Mouse (Mus musculus): ENCODE data around the gene Map2k4. TPM values are rescaled to one million over a fixed set of nuclear protein-coding genes. Genes with fewer than 3 reads are reported as not detected.

Map2k4 gene
- polyA plus RNA-seq, 1 experiment: not detected

DNA sequence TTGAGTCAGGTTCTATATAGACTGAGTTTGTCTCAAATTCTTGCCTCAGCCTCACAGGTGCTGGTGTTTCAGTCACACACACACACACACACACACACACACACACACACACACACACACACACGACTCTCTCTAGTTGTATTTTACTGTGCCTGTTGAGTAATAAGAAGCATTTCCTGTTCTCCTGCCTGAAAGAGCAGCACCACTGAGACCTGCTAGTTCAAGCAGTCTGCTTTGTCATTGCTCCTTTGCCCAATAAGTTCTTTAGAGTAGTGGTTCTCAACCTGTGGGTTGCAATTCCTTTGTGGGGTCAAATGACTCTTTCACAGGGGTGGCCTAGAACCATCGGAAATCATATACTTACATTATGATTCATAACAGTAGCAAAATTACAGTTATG lies 47.7 kb downstream of the Map2k4 start:
- Histone ChIP-seq H3K4me3 (ENCODE audit: insufficient read depth, low read depth, low read length) (no peak overlapping the region), H3K4me1 (ENCODE audit: control insufficient read depth, insufficient read depth, low read length) (peaks cover 3% of the 10 kb centered on the region; the same call in 1 of the 2 replicates)
- TF ChIP-seq CTCF (IDR thresholded peaks at IDR 0.05; ENCODE audit: insufficient read depth, low read depth, low read length) (no peak), POLR2A (IDR thresholded peaks at IDR 0.05; ENCODE audit: insufficient read depth, low read depth, low read length) (no peak)

DNA sequence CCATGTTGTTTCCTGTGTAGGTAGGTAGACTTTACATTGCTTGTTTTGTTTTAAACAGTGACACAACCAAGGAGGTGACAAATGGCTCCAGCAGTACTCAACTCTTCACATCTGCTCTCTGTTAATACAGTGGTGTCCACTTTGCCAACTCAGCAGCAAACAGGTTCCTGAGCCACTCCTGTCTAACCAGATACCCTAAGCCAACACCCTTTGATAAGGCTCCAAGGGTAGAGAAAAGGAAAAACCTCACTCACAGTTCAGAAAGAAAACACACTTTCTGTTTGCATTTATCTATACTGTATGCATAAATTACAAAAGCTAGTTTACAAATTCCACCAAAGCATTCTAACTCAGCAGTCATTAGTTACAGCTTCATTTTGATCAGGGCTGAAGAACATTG lies 48.2 kb downstream of the Map2k4 start:
- Histone ChIP-seq H3K27ac (ENCODE audit: insufficient read depth, low read depth, low read length) (no peak overlapping the region), H3K4me1 (ENCODE audit: control insufficient read depth, insufficient read depth, low read length) (peaks cover 3% of the 10 kb centered on the region; the same call in 1 of the 2 replicates), H3K4me3 (ENCODE audit: insufficient read depth, low read depth, low read length) (no peak overlapping the region)
- no peak for TF ChIP-seq POLR2A (IDR thresholded peaks at IDR 0.05; ENCODE audit: insufficient read depth, low read depth, low read length)
- no peak for TF ChIP-seq CTCF (IDR thresholded peaks at IDR 0.05; ENCODE audit: insufficient read depth, low read depth, low read length)

More for the DNA sequence above, 47.7 kb downstream of the Map2k4 start:
- WGBS: 80% methylated on average over 2 of the region's 2 CpGs
- no peak overlapping the region for H3K27ac ChIP-seq (ENCODE audit: insufficient read depth, low read depth, low read length)

DNA sequence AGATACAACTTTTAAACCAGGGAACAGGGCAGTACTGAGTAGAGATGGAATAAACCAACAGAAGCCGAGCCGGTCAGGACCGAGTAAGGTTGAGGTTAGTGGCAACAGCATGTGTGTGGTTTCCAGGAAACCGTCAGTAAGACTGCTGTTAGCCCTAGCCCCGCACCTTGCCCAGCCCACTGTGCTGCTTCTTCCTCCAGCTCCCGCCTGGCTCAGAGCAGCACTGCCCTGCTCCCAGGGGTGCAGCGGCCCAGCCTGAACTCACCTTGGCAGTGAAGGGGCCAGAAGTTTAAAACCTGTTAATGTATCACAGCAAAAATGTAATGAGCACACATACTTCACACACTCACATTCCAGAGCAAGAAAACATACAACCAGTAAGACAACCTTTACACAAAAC lies 53.4 kb downstream of the Map2k4 start:
- WGBS: 88% methylated on average over 7 of the region's 7 CpGs
- Histone ChIP-seq H3K4me3 (ENCODE audit: insufficient read depth, low read depth, low read length) (no peak overlapping the region), H3K27ac (ENCODE audit: insufficient read depth, low read depth, low read length) (no peak overlapping the region), H3K4me1 (ENCODE audit: control insufficient read depth, insufficient read depth, low read length) (peaks cover 7% of the 10 kb centered on the region)
- TF ChIP-seq POLR2A (IDR thresholded peaks at IDR 0.05; ENCODE audit: insufficient read depth, low read depth, low read length) (no peak), CTCF (IDR thresholded peaks at IDR 0.05; ENCODE audit: insufficient read depth, low read depth, low read length) (no peak)

DNA sequence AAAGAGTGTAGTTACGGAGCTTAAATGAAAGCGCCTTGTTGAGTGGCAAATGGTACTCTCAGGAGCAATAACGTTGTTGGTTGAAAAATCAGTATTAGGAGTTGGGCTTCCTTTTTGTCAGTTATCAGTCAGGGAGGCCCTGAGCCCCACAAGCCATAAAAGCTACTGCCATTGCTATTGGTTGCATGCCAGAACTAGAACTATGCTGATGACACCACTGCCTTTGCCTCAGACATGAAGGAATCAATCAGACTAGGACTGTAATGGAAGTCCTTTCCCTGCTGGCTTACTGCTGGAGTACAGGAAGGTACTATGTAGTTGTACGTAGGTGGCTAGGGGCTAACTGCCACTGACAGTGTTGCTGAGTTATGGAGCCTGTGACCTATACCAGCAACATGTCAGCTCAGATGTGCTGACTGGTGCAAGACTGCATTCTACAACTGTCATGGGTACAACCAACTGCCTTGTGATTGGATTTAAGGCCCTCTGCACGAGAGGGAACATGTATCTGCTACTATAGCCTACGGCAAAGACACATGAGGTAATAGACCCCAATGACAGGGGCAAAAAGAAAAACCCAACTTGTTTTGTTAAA lies 58.4 kb downstream of the Map2k4 start:
- Histone ChIP-seq H3K27ac (ENCODE audit: insufficient read depth, low read depth, low read length) (no peak overlapping the region), H3K4me3 (ENCODE audit: insufficient read depth, low read depth, low read length) (no peak overlapping the region), H3K4me1 (ENCODE audit: control insufficient read depth, insufficient read depth, low read length) (peaks cover 6% of the 10 kb centered on the region)
- TF ChIP-seq POLR2A (IDR thresholded peaks at IDR 0.05; ENCODE audit: insufficient read depth, low read depth, low read length) (no peak), CTCF (IDR thresholded peaks at IDR 0.05; ENCODE audit: insufficient read depth, low read depth, low read length) (no peak)
- WGBS: 97% methylated on average over 6 of the region's 6 CpGs

DNA sequence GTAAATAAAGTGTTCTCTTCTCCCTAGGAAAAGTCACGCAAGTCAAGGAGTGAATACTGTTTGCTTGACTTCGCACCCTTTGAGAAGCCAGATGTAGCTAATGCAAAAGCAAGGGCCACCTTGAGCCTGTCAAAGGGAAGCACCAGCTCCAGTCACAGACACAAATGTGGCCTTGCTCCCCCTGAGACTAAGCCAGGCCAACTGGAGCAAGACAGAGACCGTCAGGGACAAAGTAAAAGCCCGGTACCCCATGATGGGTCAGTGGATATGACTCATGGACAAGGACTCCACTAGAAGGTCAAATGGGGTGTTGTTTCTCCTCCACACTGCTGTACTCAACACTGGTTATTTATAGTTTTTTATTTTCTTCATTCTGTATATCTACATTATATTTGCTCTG lies 59.2 kb downstream of the Map2k4 start:
- Histone ChIP-seq H3K4me3 (ENCODE audit: insufficient read depth, low read depth, low read length) (no peak overlapping the region), H3K4me1 (ENCODE audit: control insufficient read depth, insufficient read depth, low read length) (peaks cover 4% of the 10 kb centered on the region), H3K27ac (ENCODE audit: insufficient read depth, low read depth, low read length) (no peak overlapping the region)
- WGBS: 94% methylated on average over 4 of the region's 4 CpGs
- TF ChIP-seq CTCF (IDR thresholded peaks at IDR 0.05; ENCODE audit: insufficient read depth, low read depth, low read length) (no peak), POLR2A (IDR thresholded peaks at IDR 0.05; ENCODE audit: insufficient read depth, low read depth, low read length) (no peak)

DNA sequence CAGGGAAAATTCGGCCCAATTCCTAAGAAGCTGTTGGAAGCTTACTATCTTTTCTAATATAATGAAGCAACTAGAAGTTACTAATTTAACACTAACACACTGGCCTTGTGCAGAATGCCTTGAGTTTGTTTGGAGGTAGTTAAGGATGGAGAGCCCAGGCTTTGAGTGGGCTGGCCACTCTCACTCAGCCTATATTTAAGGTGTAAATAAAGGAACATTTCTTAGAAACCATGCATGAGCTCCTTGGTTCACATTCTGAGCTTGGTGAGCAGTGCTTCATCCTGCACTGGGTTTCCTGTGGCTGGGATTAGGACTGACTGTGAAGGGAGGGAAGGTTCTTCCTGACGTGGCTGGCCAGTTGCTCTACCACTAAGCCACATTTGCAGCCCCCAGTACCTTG lies 64.4 kb downstream of the Map2k4 start:
- WGBS: 87% methylated on average over 2 of the region's 2 CpGs
- Histone ChIP-seq H3K4me1 (ENCODE audit: control insufficient read depth, insufficient read depth, low read length) (no peaks in the 10 kb centered on the region), H3K4me3 (ENCODE audit: insufficient read depth, low read depth, low read length) (no peak overlapping the region), H3K27ac (ENCODE audit: insufficient read depth, low read depth, low read length) (no peak overlapping the region)
- TF ChIP-seq CTCF (IDR thresholded peaks at IDR 0.05; ENCODE audit: insufficient read depth, low read depth, low read length): no peak
- no peak for TF ChIP-seq POLR2A (IDR thresholded peaks at IDR 0.05; ENCODE audit: insufficient read depth, low read depth, low read length)

DNA sequence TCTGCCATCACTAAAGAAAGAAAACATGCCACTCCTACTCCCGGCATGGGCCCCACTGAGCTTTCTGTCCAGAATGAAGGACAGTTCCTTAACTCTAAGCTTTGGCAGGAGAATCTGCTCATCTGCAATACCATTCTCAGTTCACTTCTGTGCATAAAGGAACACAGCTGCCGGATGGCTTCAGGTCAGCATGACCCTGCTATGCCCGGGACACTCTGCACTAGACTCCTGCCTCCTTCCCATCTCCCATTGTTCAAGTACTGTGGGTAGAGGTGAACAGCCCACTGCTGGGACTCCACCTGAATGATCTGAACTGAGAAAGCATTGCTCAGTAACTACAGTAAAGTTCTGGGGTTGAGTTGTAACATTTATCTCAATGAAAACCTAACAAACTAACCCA lies 66.5 kb downstream of the Map2k4 start:
- H3K27ac ChIP-seq (ENCODE audit: insufficient read depth, low read depth, low read length): no peak overlapping the region
- no peaks in the 10 kb centered on the region for H3K4me1 ChIP-seq (ENCODE audit: control insufficient read depth, insufficient read depth, low read length)
- TF ChIP-seq POLR2A (IDR thresholded peaks at IDR 0.05; ENCODE audit: insufficient read depth, low read depth, low read length) (no peak), CTCF (IDR thresholded peaks at IDR 0.05; ENCODE audit: insufficient read depth, low read depth, low read length) (no peak)
- H3K4me3 ChIP-seq (ENCODE audit: insufficient read depth, low read depth, low read length): no peak overlapping the region
- 89% methylated on average over 3 of the region's 3 CpGs for WGBS

DNA sequence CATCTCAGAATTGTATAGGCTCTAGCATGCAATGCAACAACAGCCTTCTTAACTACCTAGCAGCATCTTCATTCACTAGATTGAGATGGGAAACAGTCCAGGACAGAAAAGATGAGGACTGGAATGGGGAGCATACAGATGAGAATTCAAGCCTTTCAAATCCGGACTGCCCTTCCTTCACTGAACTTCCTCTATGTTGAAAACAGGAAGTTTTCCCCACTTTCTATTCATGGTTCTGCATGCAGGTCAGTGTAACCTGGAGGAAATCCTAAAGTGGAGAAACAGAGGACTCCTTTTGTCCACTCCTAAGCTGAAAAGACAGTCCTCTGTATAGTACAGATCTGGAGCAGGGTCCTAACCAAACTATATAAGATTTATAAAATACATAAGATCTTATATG lies 68.1 kb downstream of the Map2k4 start:
- Histone ChIP-seq H3K27ac (ENCODE audit: insufficient read depth, low read depth, low read length) (no peak overlapping the region), H3K4me1 (ENCODE audit: control insufficient read depth, insufficient read depth, low read length) (no peaks in the 10 kb centered on the region), H3K4me3 (ENCODE audit: insufficient read depth, low read depth, low read length) (no peak overlapping the region)
- TF ChIP-seq CTCF (IDR thresholded peaks at IDR 0.05; ENCODE audit: insufficient read depth, low read depth, low read length) (no peak), POLR2A (IDR thresholded peaks at IDR 0.05; ENCODE audit: insufficient read depth, low read depth, low read length) (no peak)
- 55% methylated on average over 1 of the region's 1 CpGs for WGBS

DNA sequence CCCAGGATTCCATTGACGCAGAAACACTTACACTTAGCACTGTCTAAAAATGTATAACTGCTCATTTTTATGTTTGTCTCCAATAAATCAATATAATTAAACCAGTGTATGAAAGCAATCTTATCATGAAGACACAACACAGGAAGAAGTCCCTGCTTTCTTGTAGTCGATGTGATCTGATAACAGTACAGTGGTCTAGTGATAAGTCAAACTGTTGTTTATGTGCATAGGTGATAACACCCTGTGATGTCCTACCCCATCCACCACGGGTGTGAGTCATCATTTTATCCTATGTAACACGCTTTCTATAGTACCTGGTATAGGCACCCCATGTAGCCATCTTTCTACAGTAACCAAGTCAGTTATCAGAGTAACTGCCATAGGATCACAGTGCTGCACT lies 74.3 kb downstream of the Map2k4 start:
- Histone ChIP-seq H3K27ac (ENCODE audit: insufficient read depth, low read depth, low read length) (no peak overlapping the region), H3K4me1 (ENCODE audit: control insufficient read depth, insufficient read depth, low read length) (peaks cover 4% of the 10 kb centered on the region), H3K4me3 (ENCODE audit: insufficient read depth, low read depth, low read length) (no peak overlapping the region)
- TF ChIP-seq CTCF (IDR thresholded peaks at IDR 0.05; ENCODE audit: insufficient read depth, low read depth, low read length) (no peak), POLR2A (IDR thresholded peaks at IDR 0.05; ENCODE audit: insufficient read depth, low read depth, low read length) (no peak)
- WGBS: 90% methylated on average over 4 of the region's 4 CpGs
